Mouse (Mus musculus) liver, adult (tissue): ENCODE data around the gene Trim59.
A peak's percentile ranks its signal among the peaks of the same experiment; 100 is the strongest.

ENCODE experiments used
- GATA4 ChIP-seq: IDR thresholded peaks from 2 replicates; pipeline ENCODE4 v1.6.1; 2014; ENCODE audit warnings: mild to moderate bottlenecking, low read length; ENCODE audit not compliant: insufficient replicate concordance

Gene Trim59

GRCm38 (mm10) chr3:69017181-69017580 is 27.4 kb downstream of the Trim59 start:
- TF ChIP-seq GATA4: no peak

- TF ChIP-seq GATA4: no peak
Observed at GRCm38 (mm10) chr3:69008873-69009272, 35.7 kb downstream of the Trim59 start.

GRCm38 (mm10) chr3:69006246-69006760 is 38.3 kb downstream of the Trim59 start:
- no peak for TF ChIP-seq GATA4

GRCm38 (mm10) chr3:69005338-69006245 is 39.0 kb downstream of the Trim59 start:
- no peak for TF ChIP-seq GATA4

GRCm38 (mm10) chr3:69004437-69005337 is 39.9 kb downstream of the Trim59 start, which contains the start of the genes Ift80 and Smc4:
Gene Ift80 (minus strand): TSS chr3:69004570.
Gene Smc4 (plus strand): TSS chr3:69004738.
- TF ChIP-seq GATA4: 0 out of 2 replicates have a peak, but pooled peaks have one; percentile 4

GRCm38 (mm10) chr3:69004055-69004436 is 40.5 kb downstream of the Trim59 start:
- no peak for TF ChIP-seq GATA4

GRCm38 (mm10) chr3:69002781-69003180 is 41.8 kb downstream of the Trim59 start:
- no peak for TF ChIP-seq GATA4

- TF ChIP-seq GATA4: no peak
Observed at GRCm38 (mm10) chr3:68986550-68986949, 58.0 kb downstream of the Trim59 start.
